Mouse (Mus musculus) lung, adult 2 months (tissue): ENCODE measurements around the gene Hbq1b.

Experiments
- CTCF ChIP-seq: fragments of 200-500 bp; IDR thresholded peaks from 2 replicates; pipeline ENCODE4 v1.5.1; 2011; ENCODE audit warnings: mild to moderate bottlenecking, low read length, control low read depth; ENCODE audit not compliant: insufficient read depth
- POLR2A ChIP-seq: fragments of 200-500 bp; IDR thresholded peaks from 2 replicates; pipeline ENCODE4 v1.6.1; 2011; ENCODE audit warnings: low read depth, mild to moderate bottlenecking, control low read depth, low read length, borderline replicate concordance; ENCODE audit errors: extremely low read depth

GRCm38 (mm10) chr11:32316009-32316408, 29.2 kb downstream of the Hbq1b start:
- TF ChIP-seq CTCF (no peak), POLR2A (no peak)
